Mouse (Mus musculus) embryonic facial prominence, embryonic 15.5 days (tissue): Measurements from ENCODE around the gene Zmiz1. TPM values are rescaled to one million over a fixed set of nuclear protein-coding genes. Genes with fewer than 3 reads are reported as not detected.
A peak's percentile ranks its signal among the peaks of the same experiment; 100 is the strongest.

Experiments used
- ATAC-seq: fragments of 200-750 bp; cut with Nextera tagmentation; 2 replicates; pipeline ENCODE4 v1.8.0; 2017; ENCODE audit warnings: low read depth, moderate TSS enrichment; ENCODE audit not compliant: insufficient number of reproducible peaks, low FRiP score, low TSS enrichment
- H3K27ac ChIP-seq: fragments of 300-500 bp; sonication (generic); replicated peaks from 2 replicates; pipeline ENCODE4 v1.5.1; 2015; ENCODE audit warnings: mild to moderate bottlenecking, inconsistent platforms
- H3K27me3 ChIP-seq: fragments of 300-500 bp; sonication (generic); 2 replicates; pipeline ENCODE4 v1.6.1; 2015; ENCODE audit warnings: inconsistent platforms
- H3K36me3 ChIP-seq: fragments of 300-500 bp; sonication (generic); 2 replicates; pipeline ENCODE4 v1.6.1; 2015; ENCODE audit warnings: mild to moderate bottlenecking, inconsistent platforms
- H3K4me1 ChIP-seq: fragments of 300-500 bp; sonication (generic); 2 replicates; pipeline ENCODE4 v1.6.1; 2015; ENCODE audit warnings: inconsistent platforms
- H3K4me2 ChIP-seq: fragments of 300-500 bp; sonication (generic); replicated peaks from 2 replicates; pipeline ENCODE4 v1.6.1; 2015; ENCODE audit warnings: mild to moderate bottlenecking, inconsistent platforms
- H3K4me3 ChIP-seq: fragments of 300-500 bp; sonication (generic); replicated peaks from 2 replicates; pipeline ENCODE4 v1.5.1; 2015; ENCODE audit warnings: mild to moderate bottlenecking, inconsistent platforms
- H3K9ac ChIP-seq: fragments of 300-500 bp; sonication (generic); 2 replicates; pipeline ENCODE4 v1.6.1; 2015; ENCODE audit warnings: inconsistent platforms
- H3K9me3 ChIP-seq: fragments of 300-500 bp; sonication (generic); replicated peaks from 2 replicates; pipeline ENCODE4 v1.6.1; 2016; ENCODE audit warnings: inconsistent platforms
- WGBS: fragments of 180-500 bp; shearing (Covaris S2); methylation state at CpG from one replicate; pipeline ENCODE4 v1.1.7; 2015; 5-methylcytosine and 5-hydroxymethylcytosine counted together
- polyA plus RNA-seq: library from polyadenylated mRNA; unstranded; fragments of >200 nt; fragmentation: Nextera tagmentation; extraction: Ambion mirVana; gene quantifications from 2 replicates; pipeline ENCODE4 v1.2.1, GENCODE M21; 2015

Zmiz1 gene
- polyA plus RNA-seq, 1 experiment from 2014 or later, result 40.1 TPM

DNA sequence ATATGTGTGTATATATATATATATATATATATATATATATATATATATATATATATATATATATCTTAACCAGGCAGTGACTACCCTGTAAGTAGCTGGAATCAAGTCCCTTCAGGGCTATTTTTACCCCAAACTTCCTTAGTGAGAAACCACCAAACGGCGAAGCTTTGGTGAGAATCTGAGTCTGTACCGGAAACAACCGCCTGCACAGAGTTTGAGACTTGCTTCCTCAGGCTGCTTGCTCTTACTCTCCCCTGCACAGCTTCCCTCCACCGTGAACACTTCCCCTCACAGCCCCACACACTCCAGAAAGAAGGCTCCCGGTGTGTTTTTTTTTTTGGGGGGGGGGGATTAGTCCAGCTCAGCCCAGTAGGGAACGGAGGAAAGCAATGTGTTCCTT lies 150.4 kb downstream of the Zmiz1 start:
- Histone ChIP-seq H3K27me3 (no peaks in the 10 kb centered on the region), H3K4me1 (peaks cover 75% of the 10 kb centered on the region), H3K9ac (no peak overlapping the region), H3K36me3 (no peaks in the 10 kb centered on the region), H3K27ac (peak overlapping the region; percentile 28; the same call in 1 of the 2 replicates), H3K4me2 (no peak overlapping the region), H3K9me3 (no peaks in the 10 kb centered on the region), H3K4me3 (no peak overlapping the region)
- no peak for ATAC-seq
- WGBS, result 56% methylated on average over 7 of the region's 7 CpGs

DNA sequence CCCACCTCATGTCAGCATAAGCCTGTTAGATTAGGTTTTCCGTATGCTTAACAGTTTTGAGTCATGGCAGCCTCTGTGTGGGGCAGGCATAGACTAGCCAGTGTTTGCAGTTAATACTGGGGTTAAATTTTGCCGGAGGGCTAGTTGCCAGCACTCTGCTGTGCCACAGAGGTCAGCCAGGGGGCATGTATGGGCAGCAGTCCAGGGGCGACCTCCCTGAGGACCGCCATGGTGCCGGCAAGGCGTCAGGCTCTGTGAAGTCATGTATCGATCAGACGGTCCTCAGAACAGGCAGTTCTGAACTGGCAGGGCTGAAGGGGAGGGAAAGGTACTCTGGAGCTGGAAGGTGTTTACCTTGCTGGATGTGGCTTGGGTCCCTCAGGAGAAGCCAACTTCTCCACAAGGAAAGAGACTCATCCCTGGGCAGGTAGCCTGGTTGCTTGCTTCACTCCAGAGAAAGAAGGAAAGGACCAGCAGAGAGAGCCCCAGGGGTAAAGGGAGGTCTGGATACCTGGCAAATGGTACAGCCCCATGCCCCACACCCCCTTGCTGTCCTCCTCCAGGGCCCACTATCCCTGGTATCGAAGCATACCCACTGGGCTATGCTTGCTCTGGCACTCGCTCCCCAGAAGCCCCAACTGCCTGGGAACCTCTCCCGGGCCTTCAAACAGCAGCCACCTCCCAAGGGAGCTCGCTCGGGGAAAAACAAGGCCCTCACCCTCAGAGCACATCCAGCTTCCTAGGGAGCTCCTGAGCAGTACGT lies 151.6 kb downstream of the Zmiz1 start:
- no peak overlapping the region for H3K9ac ChIP-seq
- 41% methylated on average over 14 of the region's 14 CpGs for WGBS

DNA sequence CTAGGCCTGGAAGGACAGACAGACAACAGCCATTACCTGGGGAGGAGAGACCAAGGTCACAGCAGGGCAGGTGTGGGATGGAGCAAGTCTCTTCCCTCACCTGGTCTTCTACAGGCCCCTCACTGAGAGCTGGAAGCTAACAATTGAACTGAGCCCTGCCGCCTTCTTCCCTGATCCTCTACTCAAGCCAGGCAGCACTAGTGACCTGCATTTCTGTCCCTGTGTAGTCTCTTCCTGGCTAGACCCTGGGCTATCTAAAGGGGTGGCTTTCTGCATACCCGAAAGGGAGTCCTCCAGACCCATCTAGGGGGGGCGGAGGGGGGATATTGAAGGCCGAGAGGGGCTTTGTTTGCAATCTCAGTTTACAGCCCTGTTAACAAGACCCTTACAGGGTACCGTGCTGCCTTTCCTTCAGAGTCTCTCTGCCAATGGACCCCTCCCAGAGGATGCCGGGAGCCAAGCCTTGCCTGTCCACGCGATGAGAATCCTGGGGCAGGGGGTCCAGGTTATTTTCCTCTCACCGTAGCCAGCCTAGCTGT lies 152.2 kb downstream of the Zmiz1 start:
- peaks cover 83% of the 10 kb centered on the region for H3K4me1 ChIP-seq
- no peak for ATAC-seq
- H3K27me3 ChIP-seq, result no peaks in the 10 kb centered on the region
- no peak overlapping the region for H3K4me2 ChIP-seq
- no peaks in the 10 kb centered on the region for H3K9me3 ChIP-seq
- H3K36me3 ChIP-seq, result no peaks in the 10 kb centered on the region
- H3K9ac ChIP-seq, result no peak overlapping the region
- peak overlapping the region; percentile 24; the same call in 1 of the 2 replicates for H3K27ac ChIP-seq
- H3K4me3 ChIP-seq, result no peak overlapping the region
- 45% methylated on average over 9 of the region's 9 CpGs for WGBS

More for the DNA sequence above, 151.6 kb downstream of the Zmiz1 start:
- no peaks in the 10 kb centered on the region for H3K9me3 ChIP-seq
- no peaks in the 10 kb centered on the region for H3K27me3 ChIP-seq
- peaks cover 83% of the 10 kb centered on the region for H3K4me1 ChIP-seq
- H3K4me2 ChIP-seq, result 0 out of 2 replicates have a peak overlapping the region, but pooled peaks have one; percentile 6
- H3K27ac ChIP-seq, result peak overlapping the region; percentile 24; the same call in 1 of the 2 replicates
- ATAC-seq, result no peak
- H3K4me3 ChIP-seq, result peak overlapping the region; percentile 0; the same call in 1 of the 2 replicates
- H3K36me3 ChIP-seq, result no peaks in the 10 kb centered on the region

DNA sequence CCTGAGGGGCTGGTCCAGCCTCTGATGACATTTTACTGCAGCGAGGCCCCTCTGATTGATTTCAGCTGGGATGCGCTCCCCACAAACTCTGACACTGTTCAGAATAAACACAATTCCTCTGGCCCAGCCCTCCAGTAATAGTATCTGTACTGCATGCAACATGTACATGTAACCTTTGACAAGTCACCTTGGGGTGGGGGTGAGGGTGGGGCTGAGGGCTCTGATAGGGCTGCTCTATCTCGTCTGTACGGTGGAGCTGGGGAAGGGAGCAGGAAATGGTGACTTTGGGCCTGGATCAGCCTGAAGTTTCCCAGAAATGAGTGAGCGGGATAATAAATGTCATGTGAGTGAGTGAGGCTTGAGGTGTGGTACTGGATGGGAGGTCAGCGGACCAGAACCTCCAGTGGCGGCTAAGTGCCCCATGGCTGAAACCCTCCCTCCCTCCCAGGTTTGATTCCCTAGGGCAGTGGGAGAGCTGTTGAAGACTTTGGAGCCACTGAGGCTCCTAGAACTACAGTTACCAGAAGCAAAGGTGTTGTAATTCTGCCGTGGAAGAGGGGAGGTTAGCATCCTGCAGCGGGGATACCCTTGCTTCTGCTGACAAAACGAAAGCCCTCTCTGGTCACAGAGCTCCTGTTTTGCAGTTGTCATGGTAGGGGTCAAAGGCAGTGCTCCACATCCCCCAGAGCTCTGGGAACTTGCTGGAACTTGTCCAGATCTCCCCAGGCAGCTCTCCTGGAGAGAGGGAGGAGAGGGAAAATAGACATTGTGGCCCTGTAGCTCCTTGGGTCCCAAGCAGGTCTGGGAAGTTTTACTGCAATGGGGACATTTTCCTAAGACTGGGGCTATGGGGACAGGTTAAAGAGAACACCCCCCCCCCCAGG lies 153.1 kb downstream of the Zmiz1 start:
- no peak overlapping the region for H3K9ac ChIP-seq
- H3K4me1 ChIP-seq, result peaks cover 75% of the 10 kb centered on the region
- H3K36me3 ChIP-seq, result no peaks in the 10 kb centered on the region
- no peaks in the 10 kb centered on the region for H3K27me3 ChIP-seq
- H3K4me2 ChIP-seq, result no peak overlapping the region
- no peak overlapping the region for H3K27ac ChIP-seq
- no peaks in the 10 kb centered on the region for H3K9me3 ChIP-seq
- WGBS, result 58% methylated on average over 10 of the region's 10 CpGs
- H3K4me3 ChIP-seq, result no peak overlapping the region
- ATAC-seq, result no peak

DNA sequence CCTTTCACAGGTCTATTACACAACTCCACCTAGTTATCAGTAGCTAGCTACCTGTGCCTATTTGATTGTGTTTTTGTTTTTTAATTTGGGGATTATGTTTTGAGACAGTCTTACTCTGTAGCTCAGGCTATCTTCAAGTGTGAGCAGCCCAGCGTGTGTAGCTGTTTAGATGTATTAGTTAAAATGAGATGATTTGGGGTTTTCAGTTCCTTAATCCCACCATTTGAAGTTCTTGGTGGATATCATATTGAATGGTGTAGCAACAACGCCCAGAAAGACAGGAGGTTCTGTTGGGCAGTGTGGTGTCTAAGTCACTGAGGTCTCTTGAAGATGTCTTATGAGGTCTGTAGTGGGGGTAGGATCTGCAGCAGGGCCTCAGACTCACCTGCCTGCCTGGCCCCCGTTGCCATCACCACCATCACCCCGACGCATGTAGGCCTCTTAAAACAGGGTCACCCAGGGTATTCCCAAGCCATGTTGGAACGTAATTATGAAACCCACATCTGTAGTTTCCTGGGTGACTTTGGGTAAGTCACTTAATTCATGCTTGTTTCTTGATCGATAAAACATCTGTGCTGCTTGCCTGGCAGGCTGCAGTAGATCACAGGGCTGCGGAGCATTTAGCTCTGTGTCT lies 155.1 kb downstream of the Zmiz1 start:
- Histone ChIP-seq H3K9ac (no peak overlapping the region), H3K4me2 (no peak overlapping the region), H3K36me3 (0 out of 2 replicates have a peak, but pooled peaks cover 3% of the 10 kb centered on the region), H3K27ac (no peak overlapping the region), H3K4me3 (no peak overlapping the region), H3K27me3 (no peaks in the 10 kb centered on the region), H3K9me3 (no peaks in the 10 kb centered on the region), H3K4me1 (peaks cover 66% of the 10 kb centered on the region)
- no peak for ATAC-seq
- 68% methylated on average over 8 of the region's 8 CpGs for WGBS

DNA sequence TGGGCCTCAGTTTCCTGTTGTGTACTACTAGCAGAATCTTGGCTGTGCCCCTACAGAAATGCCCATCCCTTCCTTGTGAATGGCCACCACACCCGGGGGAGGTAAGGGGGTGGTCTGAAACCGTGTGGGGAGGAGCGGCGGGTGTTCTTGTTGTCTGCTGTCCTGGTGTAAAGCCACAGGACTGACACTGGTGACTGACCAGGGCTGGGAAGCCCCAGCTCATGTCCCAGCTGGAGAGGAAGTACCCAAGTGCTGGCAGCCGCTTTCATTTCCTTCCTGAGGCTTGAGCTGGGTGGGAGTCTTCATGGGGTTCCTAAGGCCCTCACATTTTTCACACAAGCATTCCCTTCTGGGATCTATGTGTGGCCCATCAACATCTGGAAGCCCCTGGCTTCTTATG lies 155.7 kb downstream of the Zmiz1 start:
- Histone ChIP-seq H3K9ac (no peak overlapping the region), H3K27ac (peak overlapping the region; percentile 28; the same call in 1 of the 2 replicates), H3K4me1 (peaks cover 68% of the 10 kb centered on the region), H3K36me3 (0 out of 2 replicates have a peak, but pooled peaks cover 6% of the 10 kb centered on the region), H3K27me3 (no peaks in the 10 kb centered on the region), H3K9me3 (no peaks in the 10 kb centered on the region), H3K4me2 (no peak overlapping the region), H3K4me3 (no peak overlapping the region)
- 65% methylated on average over 5 of the region's 5 CpGs for WGBS
- no peak for ATAC-seq

DNA sequence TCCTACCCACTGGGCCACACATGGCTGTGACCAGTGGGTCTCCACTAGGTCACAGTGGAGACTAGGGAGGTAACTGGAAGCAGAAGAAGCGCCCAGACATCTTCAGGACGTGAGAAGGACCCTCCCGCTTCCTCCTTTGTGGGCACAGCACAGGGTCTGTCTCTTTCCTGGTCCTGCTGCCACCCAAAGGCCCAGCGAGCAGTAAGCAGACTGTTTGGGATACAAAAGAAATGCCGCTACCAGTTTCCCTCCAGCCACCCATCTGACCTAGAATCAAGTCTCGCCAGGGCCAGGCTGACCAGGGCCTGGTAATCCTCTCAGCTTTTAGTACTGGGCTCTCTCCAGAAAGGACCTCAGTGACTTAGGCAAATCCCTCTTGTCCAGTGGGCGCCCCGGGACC lies 156.6 kb downstream of the Zmiz1 start:
- Histone ChIP-seq H3K4me2 (no peak overlapping the region), H3K9me3 (no peaks in the 10 kb centered on the region), H3K9ac (no peak overlapping the region), H3K4me1 (peaks cover 59% of the 10 kb centered on the region), H3K4me3 (no peak overlapping the region), H3K36me3 (0 out of 2 replicates have a peak, but pooled peaks cover 7% of the 10 kb centered on the region), H3K27ac (no peak overlapping the region; the same call in 1 of the 2 replicates), H3K27me3 (no peaks in the 10 kb centered on the region)
- ATAC-seq, result no peak
- 86% methylated on average over 8 of the region's 8 CpGs for WGBS

DNA sequence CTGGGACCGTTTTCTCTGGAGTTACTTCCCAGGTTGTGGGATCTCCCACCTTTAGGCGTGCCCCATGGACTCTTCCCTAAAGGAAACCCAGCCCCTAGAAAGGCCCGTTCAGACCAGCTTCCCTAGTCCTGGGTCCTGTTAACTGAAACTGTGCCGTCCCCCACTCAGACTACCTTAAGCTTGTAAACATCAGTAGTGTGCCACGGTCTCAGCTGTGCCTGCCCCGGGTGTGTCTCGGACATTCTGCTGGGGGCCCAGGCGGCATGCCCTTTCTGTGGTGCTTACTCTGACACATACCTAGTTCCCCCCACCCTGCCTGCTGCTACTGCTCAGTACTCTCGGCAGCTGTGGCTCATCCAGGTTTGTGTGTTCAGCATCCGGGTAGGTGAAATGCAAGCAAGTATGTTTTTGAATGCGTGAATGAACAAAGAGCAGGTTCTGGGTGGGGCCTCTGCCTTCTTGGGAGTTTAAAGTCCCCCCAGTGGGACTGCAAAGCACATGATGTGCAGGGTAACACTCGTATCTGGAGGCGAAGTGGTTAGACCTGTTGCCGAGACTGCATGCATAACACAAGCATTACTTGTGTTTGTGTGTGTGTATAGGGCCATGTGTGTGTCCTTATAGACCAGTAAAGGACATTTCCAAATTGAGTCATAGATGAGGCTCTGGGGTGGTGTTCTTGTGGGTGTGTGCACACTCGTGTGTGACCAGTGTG lies 157.2 kb downstream of the Zmiz1 start:
- Histone ChIP-seq H3K9me3 (no peaks in the 10 kb centered on the region), H3K4me1 (peaks cover 54% of the 10 kb centered on the region), H3K27me3 (no peaks in the 10 kb centered on the region), H3K36me3 (0 out of 2 replicates have a peak, but pooled peaks cover 10% of the 10 kb centered on the region), H3K4me2 (no peak overlapping the region), H3K9ac (no peak overlapping the region), H3K4me3 (no peak overlapping the region), H3K27ac (no peak overlapping the region)
- no peak for ATAC-seq
- 70% methylated on average over 15 of the region's 15 CpGs for WGBS

DNA sequence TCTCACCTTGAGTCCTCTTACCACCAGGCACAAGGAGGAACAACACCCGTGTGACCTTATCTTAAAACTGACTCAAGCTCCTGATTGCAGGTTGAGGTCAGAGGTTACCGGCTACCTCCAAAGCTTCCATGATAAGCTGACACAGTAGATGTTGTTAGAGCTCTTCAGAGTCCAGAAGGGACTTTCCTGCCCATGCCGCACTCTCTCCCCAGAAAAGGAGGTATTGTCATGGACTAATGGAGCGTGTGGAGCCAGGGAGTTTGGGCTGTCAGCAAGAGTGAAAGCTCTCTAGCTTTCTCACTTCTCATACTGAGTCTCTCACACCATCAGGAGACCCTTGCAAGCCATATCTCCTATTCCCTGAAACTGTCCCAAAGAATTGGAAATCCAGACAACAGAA lies 158.3 kb downstream of the Zmiz1 start:
- Histone ChIP-seq H3K36me3 (0 out of 2 replicates have a peak, but pooled peaks cover 10% of the 10 kb centered on the region), H3K27ac (no peak overlapping the region), H3K4me2 (no peak overlapping the region), H3K9me3 (no peaks in the 10 kb centered on the region), H3K4me1 (peaks cover 48% of the 10 kb centered on the region), H3K9ac (no peak overlapping the region), H3K4me3 (no peak overlapping the region), H3K27me3 (no peaks in the 10 kb centered on the region)
- 79% methylated on average over 4 of the region's 4 CpGs for WGBS
- no peak for ATAC-seq

DNA sequence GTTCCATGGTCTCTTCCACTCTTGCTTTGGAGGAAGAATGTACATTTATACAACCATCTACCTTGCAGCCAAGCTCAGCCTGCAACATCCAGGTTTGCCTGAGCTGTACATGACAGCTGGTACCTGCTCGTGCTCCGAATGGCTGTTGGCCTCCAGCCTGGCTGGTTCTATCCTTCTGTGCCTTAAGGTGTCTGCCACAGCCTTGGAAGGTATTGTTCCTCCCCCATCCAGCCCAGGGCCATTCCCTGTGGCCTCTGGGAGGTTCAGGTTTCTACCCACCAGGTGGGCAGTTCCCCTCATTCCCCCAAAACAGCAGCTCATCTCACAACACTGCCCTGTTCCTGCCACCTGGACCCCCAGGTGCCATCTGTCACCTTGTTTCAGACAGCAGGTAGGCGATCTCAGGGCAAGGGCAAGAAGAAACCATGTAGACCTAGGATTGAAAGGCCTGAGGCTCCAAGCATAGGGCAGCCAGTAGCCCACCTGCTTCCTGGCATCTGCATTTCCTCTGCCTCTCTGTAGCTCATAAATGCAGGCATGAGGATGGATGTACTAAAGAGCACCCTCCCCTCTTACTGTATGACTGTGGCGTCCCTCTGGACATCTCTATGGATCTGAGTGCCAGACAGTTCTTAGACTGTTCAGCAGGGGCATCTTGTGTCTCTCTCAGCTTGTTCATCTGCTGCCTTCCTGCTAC lies 160.2 kb downstream of the Zmiz1 start:
- Histone ChIP-seq H3K4me2 (no peak overlapping the region), H3K4me3 (no peak overlapping the region), H3K27ac (no peak overlapping the region), H3K36me3 (0 out of 2 replicates have a peak, but pooled peaks cover 12% of the 10 kb centered on the region), H3K9ac (no peak overlapping the region), H3K4me1 (peaks cover 44% of the 10 kb centered on the region), H3K9me3 (no peaks in the 10 kb centered on the region), H3K27me3 (no peaks in the 10 kb centered on the region)
- peak; percentile 54; the same call in 1 of the 2 replicates for ATAC-seq
- 73% methylated on average over 4 of the region's 4 CpGs for WGBS
